Mouse (Mus musculus) left cerebral cortex, postnatal 25 days (tissue): ENCODE data around the gene Antxr1. TPM values are rescaled to one million over a fixed set of nuclear protein-coding genes. Genes with fewer than 3 reads are reported as not detected.

ENCODE experiments used
- DNase-seq, 2 experiments: peaks; one replicate each; pipeline ENCODE4 v3.0.0; 2022; ENCODE audit warnings: low spot score in 2 of 2, mixed read lengths in 1 of 2
- intact Hi-C: fragments of 180-260 bp; cut with DNase I; formaldehyde crosslinking; loops from one replicate; pipeline ENCODE4 v1.15.1; 2025
- total RNA-seq, 2 experiments: library from RNA; stranded (reverse); gene quantifications; 2 replicates each; pipeline ENCODE4 v1.2.3; 2021

Gene Antxr1
- total RNA-seq, 2 experiments from 2014 or later, result 13.5 to 14.7 TPM

DNA sequence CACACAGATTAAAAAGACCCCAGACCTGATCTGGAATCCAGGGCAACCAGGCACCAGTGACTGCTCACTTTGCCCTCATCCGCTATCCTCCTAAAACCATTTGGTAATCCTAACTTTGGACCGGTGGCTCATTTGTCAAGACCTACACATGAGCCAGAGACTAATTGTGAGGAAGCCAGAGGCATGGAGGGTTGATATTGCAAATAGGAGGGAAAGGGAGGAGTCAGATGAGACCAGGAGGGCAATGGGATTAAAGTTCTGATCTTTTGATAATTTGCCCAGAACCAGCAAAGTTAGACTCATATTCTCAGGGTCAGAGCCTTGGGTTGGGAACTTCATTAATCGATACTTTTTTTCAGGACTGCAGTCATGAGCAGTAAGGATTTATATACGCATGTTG, 78.2 kb downstream of the Antxr1 start:
- no peak for DNase-seq
- intact Hi-C loops, result loop anchor here (5.0 kb wide), 2 partner anchors 70 to 75 kb away; no protein-coding TSS in a partner anchor

DNA sequence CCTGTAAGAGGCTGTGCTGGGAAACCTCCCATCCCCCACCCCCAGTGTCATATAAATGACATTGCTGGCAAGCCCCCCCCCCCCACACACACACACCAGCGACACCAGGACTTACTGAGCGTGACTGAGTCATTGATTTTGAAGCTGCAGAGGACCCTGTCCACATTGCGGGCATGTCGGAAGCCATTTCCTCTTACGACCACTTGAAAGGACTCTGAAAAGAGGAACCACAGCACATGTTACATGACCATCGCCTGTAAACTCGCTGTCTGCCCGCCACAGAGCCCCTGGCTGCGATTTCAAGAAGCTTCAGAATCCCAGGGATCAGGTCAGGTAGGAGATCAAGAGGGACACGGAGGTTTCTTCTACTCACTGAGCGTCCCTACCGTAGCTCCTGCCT, 80.0 kb downstream of the Antxr1 start:
- intact Hi-C loops, result loop anchor here (5.0 kb wide), 2 partner anchors 68 to 77 kb away; no protein-coding TSS in a partner anchor
- DNase-seq, result no peak

DNA sequence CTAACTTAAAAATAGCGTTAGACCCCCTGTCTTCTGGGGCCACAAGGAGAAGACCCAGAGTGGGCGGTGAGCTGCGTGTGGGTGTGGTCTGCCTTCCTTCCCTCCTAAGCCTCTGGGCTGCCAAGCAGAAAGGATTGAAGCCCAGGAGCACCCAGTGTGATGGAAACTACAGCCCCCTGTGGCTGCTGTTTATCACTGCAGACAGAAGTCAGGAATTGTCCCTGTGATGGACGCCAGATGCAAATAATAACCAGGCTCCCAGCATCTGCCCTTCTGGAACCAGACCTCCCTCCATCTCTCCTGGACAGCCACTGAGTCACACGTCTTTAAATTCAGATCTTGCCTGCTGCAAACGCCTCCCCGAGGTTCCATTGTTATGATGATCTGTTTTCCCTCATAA, 80.9 kb downstream of the Antxr1 start:
- intact Hi-C loops, result loop anchor here (5.0 kb wide), 2 partner anchors 67 to 78 kb away; no protein-coding TSS in a partner anchor
- no peak for DNase-seq

DNA sequence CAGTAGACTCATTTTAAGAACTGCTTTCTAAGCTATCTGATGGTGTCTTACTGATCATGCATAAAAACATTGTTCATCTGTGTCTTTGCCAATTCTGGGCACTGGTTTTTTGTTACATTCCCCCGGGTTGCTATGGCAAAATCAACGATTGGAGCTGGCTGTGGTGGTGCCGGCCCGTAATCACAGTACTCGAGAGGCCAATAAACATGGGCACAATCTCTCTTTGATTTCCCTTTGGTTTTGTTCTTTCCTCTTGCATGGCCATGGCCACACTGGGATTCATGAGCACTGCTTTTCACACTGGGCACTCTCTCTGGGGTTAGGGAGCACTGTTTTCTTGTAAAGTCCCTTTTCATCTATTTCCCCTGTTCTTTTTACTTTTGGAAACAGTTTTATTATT, 83.9 kb downstream of the Antxr1 start:
- intact Hi-C loops, result no loop called here
- DNase-seq, result no peak

DNA sequence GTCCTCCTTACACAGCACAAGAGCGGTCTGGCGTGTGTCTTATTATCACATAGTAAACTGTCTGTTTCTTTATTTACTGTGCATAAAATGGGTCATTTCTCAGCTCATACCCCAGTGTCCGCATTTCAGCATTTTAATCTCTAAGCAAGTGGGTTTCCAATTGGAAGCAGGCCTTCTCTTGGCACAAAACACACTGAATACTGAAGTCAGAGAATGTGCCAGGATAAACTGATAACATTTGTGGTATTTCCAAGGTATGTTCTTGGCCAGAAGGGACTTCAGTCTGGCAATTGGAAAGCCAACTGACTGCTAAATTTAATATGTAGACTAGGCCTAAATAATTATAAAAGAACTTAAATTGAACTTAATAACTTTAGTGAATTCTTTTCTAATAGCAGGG, 84.9 kb downstream of the Antxr1 start:
- intact Hi-C loops, result no loop called here

DNA sequence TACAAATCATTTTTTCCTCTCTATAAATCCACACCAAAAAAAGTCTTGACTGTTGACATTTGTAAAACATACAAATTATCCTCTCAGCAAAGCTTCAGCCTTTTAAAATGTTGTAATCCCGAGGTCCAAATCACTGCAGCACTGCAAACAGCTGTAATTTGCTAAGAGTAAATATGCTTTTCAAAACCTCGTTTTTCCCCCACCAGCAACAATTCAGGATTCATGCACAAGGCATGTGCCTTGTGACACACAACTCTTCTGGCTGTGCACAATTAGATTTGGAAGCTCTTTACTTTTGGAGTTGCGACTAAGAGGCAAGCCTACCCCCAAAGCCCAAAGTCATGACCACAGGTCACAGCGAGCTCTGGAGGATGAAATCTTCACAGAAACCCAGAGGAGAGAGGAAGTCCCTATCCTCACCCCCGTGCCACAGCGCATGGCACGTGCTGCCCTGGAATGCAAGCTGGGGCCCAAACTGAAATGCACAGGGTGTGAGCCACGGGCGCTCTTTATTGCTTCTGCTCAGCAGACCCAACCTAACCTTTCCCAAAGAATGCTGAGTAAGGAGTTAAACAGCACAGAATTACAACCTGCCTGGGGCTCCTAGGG, 87.3 kb downstream of the Antxr1 start:
- intact Hi-C loops, result no loop called here
- DNase-seq, result no peak

More for the DNA sequence above, 84.9 kb downstream of the Antxr1 start:
- no peak for DNase-seq

DNA sequence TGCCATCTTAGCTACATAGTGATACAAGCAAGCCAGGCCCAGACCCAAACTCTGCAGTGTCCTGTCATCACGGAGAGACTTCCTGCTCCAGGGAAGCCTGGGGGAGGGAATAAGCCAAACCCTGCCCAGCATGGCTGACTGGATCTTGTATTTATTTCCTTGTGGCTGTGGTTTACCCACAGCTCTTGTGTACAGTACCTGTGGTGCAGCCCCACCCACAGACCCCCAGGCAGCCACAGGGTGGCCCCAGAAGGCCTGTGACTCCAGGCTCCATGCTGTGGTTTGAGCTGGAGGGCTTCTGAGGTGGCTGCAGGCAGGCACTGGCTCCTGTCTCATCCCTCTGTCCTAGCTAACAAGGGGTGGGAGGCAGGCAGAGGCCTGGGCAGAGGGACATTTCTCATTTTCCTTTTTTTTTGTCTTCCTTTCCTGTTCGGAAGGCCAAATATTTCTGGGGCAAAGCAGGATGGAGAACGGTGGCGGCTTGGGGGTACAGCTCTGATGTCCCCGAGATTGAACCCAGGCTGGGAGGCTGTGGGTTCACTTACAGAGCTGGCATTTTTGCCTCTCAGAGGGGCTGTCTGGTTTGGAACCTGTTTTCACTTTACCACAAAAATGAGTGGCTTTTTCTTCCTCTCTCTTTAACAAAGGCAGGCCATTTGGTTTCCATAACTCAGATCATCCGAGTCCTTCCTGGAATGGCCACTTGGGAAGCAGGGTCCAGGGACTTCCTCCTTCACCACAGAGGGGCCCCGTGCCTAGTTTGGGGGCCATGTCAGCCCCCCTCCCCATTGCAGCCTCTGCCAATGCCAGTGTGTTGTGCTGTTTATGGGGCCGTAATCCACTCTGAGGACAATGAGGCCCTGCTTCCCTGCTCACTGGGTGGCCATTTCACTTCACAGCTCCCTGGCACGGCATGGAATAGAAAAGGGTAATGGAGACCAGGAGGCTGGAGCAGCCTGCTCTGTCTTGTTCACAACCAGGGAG, 91.2 kb downstream of the Antxr1 start:
- no peak for DNase-seq
- intact Hi-C loops, result no loop called here

DNA sequence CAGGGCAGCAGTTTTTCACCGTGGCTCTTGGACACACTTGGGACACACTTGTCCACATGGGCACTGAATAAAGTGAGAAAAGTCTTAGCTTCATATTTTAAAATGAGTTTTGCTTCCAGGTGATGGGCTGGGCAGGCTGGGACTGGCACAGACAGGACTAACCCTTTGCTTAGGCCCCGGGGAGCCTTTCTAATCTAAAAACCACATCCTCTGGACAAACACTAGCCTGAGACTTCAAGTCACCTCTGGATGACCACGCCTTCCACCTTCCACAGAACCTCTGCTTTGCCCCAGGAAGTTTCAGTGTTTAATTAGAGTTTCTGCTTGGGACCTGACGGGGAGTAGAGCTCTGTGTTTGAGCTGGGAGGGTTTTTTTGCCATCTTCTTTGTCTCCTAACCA, 98.4 kb downstream of the Antxr1 start:
- intact Hi-C loops, result no loop called here

DNA sequence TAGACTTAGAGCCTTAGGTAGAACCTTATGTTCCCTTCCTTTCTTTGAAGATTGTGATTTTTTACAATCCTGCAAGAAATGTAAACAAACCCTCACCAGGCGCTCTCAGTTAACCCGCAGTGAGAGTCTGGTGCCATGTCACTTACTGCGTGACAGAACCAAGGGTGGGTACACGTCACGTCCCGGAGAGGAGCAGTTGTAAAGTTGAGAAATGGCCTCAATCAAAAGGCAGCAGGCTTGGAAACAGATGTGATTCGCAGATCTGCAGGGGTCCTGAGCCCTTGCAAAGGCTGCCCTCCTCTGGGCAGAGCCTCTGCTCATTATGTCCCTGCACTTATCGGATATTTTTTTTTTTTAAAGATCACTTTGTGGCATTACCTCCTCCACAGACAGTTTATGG, 99.6 kb downstream of the Antxr1 start:
- DNase-seq, result no peak
- intact Hi-C loops, result no loop called here

More for the DNA sequence above, 98.4 kb downstream of the Antxr1 start:
- no peak for DNase-seq

DNA sequence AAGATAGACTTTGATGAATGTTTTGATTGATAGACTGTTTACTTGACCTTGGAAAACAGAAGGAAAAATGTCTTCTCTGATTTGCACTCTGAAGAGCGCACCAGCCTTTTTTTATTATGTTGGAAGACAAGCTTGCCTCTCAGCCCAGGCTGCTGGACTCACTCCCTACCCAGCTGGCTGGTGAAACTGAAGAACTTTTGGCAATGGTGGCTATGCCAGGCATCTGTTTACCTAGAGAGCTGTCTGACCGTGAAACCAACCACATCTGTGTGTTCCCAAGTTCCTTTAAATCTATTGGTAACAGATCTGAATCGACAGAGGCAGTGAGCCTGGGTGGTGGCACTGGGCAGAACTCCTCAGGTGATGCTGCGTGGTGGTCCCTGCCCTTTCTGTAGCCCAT, 102.5 kb downstream of the Antxr1 start:
- intact Hi-C loops, result no loop called here
- no peak for DNase-seq

DNA sequence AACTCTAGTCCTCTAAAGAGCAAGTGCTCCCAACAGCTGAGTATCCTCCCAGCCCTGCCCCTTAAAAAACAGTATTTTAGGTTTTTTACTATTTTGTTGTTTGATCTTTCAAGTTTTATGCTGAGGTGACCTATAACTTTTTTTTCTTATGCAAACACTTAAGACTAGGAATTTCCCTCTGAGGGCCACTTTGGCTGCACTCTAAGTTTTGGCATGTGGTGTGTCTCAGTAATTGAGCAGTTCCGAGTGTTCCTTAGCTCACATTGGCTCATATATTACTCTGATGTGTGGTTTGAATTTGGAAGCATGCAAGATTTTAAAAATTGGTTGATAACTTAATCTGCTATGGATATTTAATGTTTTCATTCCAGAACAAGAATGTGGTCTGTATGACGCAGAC, 105.6 kb downstream of the Antxr1 start:
- no peak for DNase-seq
- intact Hi-C loops, result no loop called here

DNA sequence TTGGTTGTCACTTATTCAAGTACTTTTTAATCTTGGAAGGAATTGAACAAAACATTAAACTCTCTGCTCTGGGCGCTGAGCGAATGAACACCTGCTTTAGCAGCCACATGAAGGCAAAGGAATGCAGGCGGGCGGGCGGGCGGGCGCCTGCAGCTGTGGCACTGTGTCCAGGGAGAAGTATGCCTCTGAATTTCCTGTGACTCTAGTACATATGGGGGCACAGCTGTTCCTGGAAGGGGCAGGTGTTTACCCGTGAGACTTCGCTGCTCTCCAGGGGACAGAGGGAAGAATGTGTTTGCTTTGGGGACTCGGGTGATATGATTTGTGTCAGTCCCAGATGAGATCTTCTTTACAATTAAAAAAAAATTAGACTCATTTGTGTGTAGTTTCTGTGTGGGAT, 107.7 kb downstream of the Antxr1 start:
- DNase-seq, result no peak
- intact Hi-C loops, result loop anchor here (5.0 kb wide), 1 partner anchor 126 kb away; the partner anchor contains the start of gene D6Ertd527e

DNA sequence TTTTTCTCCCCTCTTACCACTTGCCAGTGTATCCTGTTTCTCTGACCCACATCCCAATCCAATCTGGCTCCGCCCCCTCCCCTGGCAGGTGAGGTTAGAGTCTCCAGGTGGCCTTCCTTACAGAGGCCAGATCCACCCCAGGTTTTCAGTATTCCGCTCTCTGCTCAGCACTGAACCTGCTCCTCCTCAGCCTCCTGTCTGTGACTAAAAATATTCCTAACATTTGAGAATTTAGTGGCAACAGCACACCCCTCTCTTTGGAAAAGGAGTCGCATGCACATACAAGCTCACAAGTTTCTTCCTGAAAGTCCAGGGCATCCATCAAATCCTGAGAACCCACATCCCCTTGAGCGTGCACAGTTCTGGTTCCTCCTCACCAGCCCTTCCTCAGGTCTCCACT, 109.3 kb downstream of the Antxr1 start:
- peak in 1 of 2 experiments; percentile 50 for DNase-seq
- intact Hi-C loops, result loop anchor here (5.0 kb wide), 1 partner anchor 124 kb away; the partner anchor contains the start of gene D6Ertd527e

DNA sequence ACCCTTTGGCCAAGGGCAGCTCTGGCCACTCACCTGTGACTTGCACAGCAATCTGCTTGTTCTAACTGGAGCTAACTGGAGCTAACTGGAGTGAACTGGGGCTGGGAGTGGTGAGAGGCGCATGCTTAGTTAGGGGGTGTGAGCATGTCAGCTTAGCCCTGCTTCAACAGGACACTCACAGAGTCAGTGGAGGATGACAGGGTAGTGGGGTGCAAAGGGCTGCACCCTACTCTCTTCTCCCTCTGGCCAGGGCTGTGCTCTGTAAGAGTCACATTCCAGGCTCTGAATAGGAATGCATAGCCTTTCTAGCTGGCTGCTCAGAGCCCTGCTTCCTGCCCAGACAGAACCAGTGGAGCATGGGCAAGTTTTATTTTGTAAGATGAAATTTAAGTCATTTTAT, 110.3 kb downstream of the Antxr1 start:
- DNase-seq, result no peak
- intact Hi-C loops, result loop anchor here (5.0 kb wide), 1 partner anchor 123 kb away; the partner anchor contains the start of gene D6Ertd527e

DNA sequence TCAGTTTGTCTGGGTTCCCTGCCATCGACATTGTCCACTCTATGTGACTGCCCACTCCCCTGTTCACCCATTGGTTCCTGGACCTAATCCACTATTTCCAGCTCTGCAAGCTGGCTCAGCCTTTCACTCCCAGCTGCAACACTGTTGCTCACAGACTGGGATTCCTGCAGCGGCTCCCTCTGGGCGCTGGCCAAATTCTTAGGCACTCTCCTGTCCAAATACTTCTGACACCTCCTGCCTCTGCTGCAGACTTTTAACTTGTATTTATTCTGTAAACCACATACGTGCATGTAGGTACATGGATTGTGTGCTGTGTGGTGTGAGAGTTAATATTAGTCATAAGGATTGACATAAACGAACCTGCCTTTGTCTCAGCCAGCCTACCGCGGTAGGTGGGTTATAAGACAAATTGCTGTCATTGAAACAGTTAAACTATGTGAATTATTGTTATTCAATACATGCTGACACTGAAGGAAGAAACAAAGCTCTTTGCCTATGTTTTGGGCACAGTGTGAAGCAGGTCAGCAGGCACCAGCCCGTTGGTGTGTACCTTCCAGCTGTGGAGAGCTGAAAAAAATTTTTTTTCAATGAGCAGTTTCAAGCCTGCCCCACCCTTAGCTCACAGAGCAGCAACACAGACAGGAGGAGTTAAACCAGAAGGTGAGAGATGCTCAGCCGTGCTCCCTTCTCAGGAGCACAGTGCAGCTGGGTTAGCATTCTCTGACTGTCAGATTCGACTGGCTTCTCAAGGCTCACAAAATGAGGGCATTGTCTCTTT, 112.6 kb downstream of the Antxr1 start:
- no peak for DNase-seq
- intact Hi-C loops, result no loop called here

DNA sequence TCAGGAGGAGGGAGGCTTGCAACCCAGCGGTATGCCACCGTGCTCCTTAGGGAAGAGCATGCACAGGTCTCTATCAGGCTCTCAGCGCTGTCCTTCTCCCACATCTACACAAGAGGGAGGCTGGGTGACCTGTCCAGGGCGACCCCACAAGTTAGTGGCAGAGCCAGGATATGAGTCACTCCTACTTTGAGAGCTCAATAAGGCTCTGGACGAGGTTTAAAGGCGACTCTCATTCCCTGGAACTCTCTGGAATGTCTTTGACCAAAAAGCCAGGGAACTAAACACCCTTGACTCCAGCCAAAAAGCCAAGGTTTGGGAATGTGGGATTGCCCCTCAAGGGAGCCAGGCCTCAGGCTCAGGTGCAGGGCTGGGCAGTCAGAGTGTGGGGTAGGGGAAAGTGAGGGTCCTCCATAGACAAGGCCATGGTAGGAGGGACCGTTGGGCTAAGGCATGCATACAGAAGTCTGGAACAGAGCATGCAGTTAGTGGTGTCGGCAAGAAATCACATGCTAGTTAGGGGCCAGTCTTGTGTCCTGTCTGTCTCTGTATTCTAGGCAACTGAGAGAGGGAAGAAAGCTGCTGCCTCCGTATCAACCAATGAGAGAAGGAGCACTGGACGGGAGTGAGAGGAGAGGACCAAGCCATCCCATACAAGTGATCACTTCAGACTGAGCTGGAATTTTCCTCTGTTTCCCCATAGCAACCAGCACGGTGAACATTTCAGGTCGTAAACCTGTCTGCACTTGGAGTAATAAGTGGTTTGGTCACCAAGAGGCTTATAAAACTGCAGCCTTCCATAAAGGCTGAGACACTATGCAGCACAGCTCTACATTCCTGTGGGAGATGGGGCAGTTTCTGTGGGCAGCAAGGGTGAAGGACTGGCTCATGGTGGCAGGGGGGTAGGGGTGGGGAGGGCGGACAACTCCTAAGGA, 116.3 kb downstream of the Antxr1 start:
- intact Hi-C loops, result no loop called here
- no peak for DNase-seq

DNA sequence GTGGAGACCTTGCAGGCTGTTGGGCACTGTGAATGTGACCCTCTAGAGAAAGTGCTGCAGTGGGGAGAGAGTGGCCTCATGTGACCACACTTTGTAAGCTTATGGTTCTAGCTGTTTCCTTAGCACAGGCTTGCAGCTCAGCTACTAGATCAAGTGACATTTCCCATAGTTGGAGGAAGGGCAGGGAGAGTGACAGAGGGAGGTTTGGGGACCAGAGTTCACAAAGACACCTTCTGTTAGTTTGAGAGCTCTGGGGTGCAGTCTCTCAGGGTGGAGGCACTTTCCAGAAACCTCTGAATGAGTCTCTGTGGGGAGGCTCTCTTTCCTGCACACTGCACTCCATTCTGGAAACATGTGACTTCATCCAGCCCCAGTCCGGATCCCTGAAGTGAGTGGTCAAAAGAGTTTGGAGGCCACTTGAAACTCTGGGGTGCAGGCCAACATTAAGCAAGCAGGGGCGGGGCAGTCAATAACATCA, 119.5 kb downstream of the Antxr1 start:
- intact Hi-C loops, result no loop called here
- DNase-seq, result no peak

DNA sequence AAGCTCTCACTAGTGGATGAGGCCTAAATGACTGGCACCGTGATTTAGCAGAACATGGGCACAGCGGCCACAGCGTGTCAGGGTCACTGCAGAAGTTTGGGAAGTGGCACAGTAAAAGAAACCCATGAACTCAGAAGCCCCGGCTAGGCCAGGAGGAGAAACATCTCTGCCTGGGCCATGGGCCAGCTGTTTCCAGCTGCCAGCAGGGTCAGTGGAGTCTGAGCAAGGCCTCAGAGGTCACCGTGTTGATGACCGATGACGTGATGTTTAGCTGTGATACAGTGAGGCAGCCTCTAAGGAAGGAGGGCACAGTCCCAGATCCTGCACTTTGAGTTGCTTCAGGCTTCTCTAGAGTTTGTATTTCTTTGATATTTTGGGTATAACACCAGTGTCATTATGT, 122.4 kb downstream of the Antxr1 start:
- intact Hi-C loops, result no loop called here
- DNase-seq, result no peak

DNA sequence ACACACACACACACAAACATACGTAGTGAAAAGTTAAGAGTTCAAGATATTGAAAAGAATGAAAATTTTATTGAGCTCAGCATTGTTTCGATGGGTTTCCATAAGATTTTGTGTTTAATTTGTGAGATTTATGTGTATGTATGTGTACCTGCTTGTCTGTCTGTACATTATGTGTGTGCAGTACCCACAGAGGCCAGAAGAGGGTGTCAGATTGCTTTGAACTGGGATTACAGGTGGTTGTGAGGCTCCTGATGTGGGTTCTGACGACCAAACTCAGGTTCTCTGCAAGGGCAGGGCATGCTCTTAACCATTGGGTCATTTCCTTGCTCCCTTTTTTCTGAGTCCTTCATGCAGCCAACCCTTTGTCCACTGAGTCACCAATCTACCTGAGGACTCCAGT, 124.1 kb downstream of the Antxr1 start:
- intact Hi-C loops, result no loop called here
- DNase-seq, result no peak
